In the genomic region with DNA sequence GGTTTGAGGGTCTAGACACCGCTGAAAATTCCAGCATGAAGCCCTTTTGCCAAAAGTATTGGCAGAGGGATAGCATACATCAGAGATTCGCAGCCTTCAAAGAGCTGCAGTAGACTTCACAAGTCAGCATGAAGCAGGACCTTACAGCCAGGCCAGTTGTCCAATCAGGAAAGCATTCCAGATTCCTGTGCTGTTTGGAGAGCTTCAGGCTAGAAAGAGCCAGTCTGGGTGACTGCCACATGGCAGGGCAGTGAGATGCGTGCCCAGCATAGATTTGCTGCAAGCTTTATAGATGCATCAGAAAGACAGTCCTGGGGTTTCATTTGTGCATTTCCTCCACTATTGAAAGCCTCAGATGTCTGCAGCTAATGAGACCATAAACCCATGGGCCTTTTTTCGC, we compare ENCODE assay signal across 21 mouse cellular contexts.
DNase-seq lines count a peak whose midpoint lies in the region; ATAC-seq lines count a peak whose summit lies in the region.
"Had no signal": no experiment of that assay in that cellular context is flagged by ENCODE, and none has a peak within 500 bp of the region (broad histone marks: within the 10 kb centered on the region; RNA-seq: fewer than 3 reads in every experiment).

No protein-coding gene starts in this region.

- no peaks in the 10 kb centered on the region for H3K9me3 ChIP-seq in limb, embryonic 11.5 days (ENCODE audit: control insufficient read depth, low read length)
- H3K9me3 ChIP-seq in limb, embryonic 10.5 days (replicated peaks), result no peaks in the 10 kb centered on the region
- H3K9me3 ChIP-seq: heart, embryonic 10.5 days; hindbrain, embryonic 10.5 days; neural tube, embryonic 12.5 days; stomach, embryonic 15.5 days had no signal

- no peak overlapping the region for H3K4me2 ChIP-seq in limb, embryonic 11.5 days (ENCODE audit: low read depth, severe bottlenecking)
- H3K4me2 ChIP-seq: midbrain, embryonic 11.5 days; neural tube, embryonic 12.5 days; stomach, embryonic 15.5 days had no signal

- no peaks in the 10 kb centered on the region for H3K27me3 ChIP-seq in limb, embryonic 11.5 days (ENCODE audit: control insufficient read depth, insufficient read depth, low read length)
- H3K27me3 ChIP-seq in limb, embryonic 10.5 days (ENCODE audit: low read depth, poor library complexity, severe bottlenecking), result no peaks in the 10 kb centered on the region
- H3K27me3 ChIP-seq: neural tube, embryonic 12.5 days; stomach, embryonic 15.5 days had no signal

- DNase-seq in frontal cortex, postnatal 14 days (ENCODE audit: low spot score in 2 of 2), result no peak
- DNase-seq in limb, embryonic 11.5 days (ENCODE audit: low spot score), result peak; percentile 17
- DNase-seq in limb, embryonic 10.5 days (ENCODE audit: low spot score), result no peak
- peak; percentile 54 for DNase-seq in cerebellum, adult 11-12 months
- peak; percentile 86 to 94 for DNase-seq in cerebellum, postnatal 14 days
- no peak for DNase-seq in T-cell, adult 2 months (ENCODE audit: low spot score)
- DNase-seq in kidney, postnatal 36 days, result no peak
- DNase-seq: gastrocnemius, postnatal 36 days; kidney, adult 8-10 months; kidney, postnatal 14 days; right cerebral cortex, postnatal 25 days; thymus, adult 18-20 months had no signal

- ATAC-seq in frontal cortex, adult (ENCODE audit: low TSS enrichment), result peak; percentile 47; the same call in 1 of the 2 replicates
- no peak for ATAC-seq in limb, embryonic 11.5 days (ENCODE audit: insufficient number of reproducible peaks, low FRiP score, low TSS enrichment, low read depth)

- WGBS in limb, embryonic 11.5 days, result 69% methylated on average over 4 of the region's 4 CpGs
- WGBS in limb, embryonic 10.5 days, result 69% methylated on average over 4 of the region's 4 CpGs

- no peak overlapping the region for H3K9ac ChIP-seq in limb, embryonic 11.5 days (ENCODE audit: low read length)
- H3K9ac ChIP-seq: liver, embryonic 14.5 days; neural tube, embryonic 12.5 days; stomach, embryonic 15.5 days had no signal

- no peak overlapping the region for H3K27ac ChIP-seq in limb, embryonic 11.5 days (replicated peaks; ENCODE audit: low read depth, low read length)
- H3K27ac ChIP-seq in limb, embryonic 10.5 days, result no peak overlapping the region
- H3K27ac ChIP-seq: heart, embryonic 10.5 days; hindbrain, embryonic 10.5 days; liver, embryonic 14.5 days; macrophage; neural tube, embryonic 12.5 days; stomach, embryonic 15.5 days had no signal

- no peaks in the 10 kb centered on the region for H3K36me3 ChIP-seq in limb, embryonic 11.5 days (ENCODE audit: control insufficient read depth, insufficient read depth, low read length)
- H3K36me3 ChIP-seq in limb, embryonic 10.5 days, result no peaks in the 10 kb centered on the region
- H3K36me3 ChIP-seq: G1E; heart, embryonic 10.5 days; hindbrain, embryonic 10.5 days; neural tube, embryonic 12.5 days; stomach, embryonic 15.5 days had no signal

- no peaks in the 10 kb centered on the region for H3K4me1 ChIP-seq in limb, embryonic 11.5 days (ENCODE audit: control insufficient read depth, insufficient read depth, low read length)
- no peaks in the 10 kb centered on the region for H3K4me1 ChIP-seq in limb, embryonic 10.5 days
- H3K4me1 ChIP-seq: heart, embryonic 10.5 days; hindbrain, embryonic 10.5 days; neural tube, embryonic 12.5 days; stomach, embryonic 15.5 days had no signal

- H3K4me3 ChIP-seq in limb, embryonic 11.5 days (ENCODE audit: low read depth, low read length), result no peak overlapping the region
- no peak overlapping the region for H3K4me3 ChIP-seq in limb, embryonic 10.5 days
- H3K4me3 ChIP-seq: heart, embryonic 10.5 days; hindbrain, embryonic 10.5 days; neural tube, embryonic 12.5 days; stomach, embryonic 15.5 days had no signal

Comparison
In these comparisons a context has a peak if more than half of its experiments do, and no peak if none do; other contexts are left out.
1. DNase-seq: peak in limb, embryonic 11.5 days (single experiment), cerebellum, adult 11-12 months (single experiment) and cerebellum, postnatal 14 days (2 of 2); none in frontal cortex, postnatal 14 days (0 of 2), limb, embryonic 10.5 days (single experiment), T-cell, adult 2 months (single experiment) and kidney, postnatal 36 days (0 of 2).